Mouse (Mus musculus) intestine, embryonic 15.5 days (tissue): ENCODE data around the gene Heatr5b. TPM values are rescaled to one million over a fixed set of nuclear protein-coding genes. Genes with fewer than 3 reads are reported as not detected.

Experiments used
- ATAC-seq: fragments of 200-750 bp; cut with Nextera tagmentation; 2 replicates; pipeline ENCODE4 v1.8.0; 2017; ENCODE audit warnings: moderate TSS enrichment, moderate library complexity
- H3K27ac ChIP-seq: fragments of 300-500 bp; sonication (generic); 2 replicates; pipeline ENCODE4 v1.5.1; 2015; ENCODE audit warnings: mild to moderate bottlenecking, inconsistent platforms
- H3K27me3 ChIP-seq: fragments of 300-500 bp; sonication (generic); replicated peaks from 2 replicates; pipeline ENCODE4 v1.6.1; 2015; ENCODE audit warnings: inconsistent platforms
- H3K36me3 ChIP-seq: fragments of 300-500 bp; sonication (generic); 2 replicates; pipeline ENCODE4 v1.6.1; 2015; ENCODE audit warnings: inconsistent platforms
- H3K4me1 ChIP-seq: fragments of 300-500 bp; sonication (generic); replicated peaks from 2 replicates; pipeline ENCODE4 v1.6.1; 2015; ENCODE audit warnings: inconsistent platforms
- H3K4me2 ChIP-seq: fragments of 300-500 bp; sonication (generic); replicated peaks from 2 replicates; pipeline ENCODE4 v1.6.1; 2015; ENCODE audit warnings: mild to moderate bottlenecking, inconsistent platforms
- H3K4me3 ChIP-seq: fragments of 300-500 bp; sonication (generic); replicated peaks from 2 replicates; pipeline ENCODE4 v1.5.1; 2015; ENCODE audit warnings: inconsistent platforms
- H3K9ac ChIP-seq: fragments of 300-500 bp; sonication (generic); 2 replicates; pipeline ENCODE4 v1.6.1; 2015; ENCODE audit warnings: inconsistent platforms
- H3K9me3 ChIP-seq: fragments of 300-500 bp; sonication (generic); 2 replicates; pipeline ENCODE4 v1.6.1; 2016; ENCODE audit warnings: inconsistent platforms
- WGBS: fragments of 180-500 bp; shearing (Covaris S2); methylation state at CpG from one replicate; pipeline ENCODE4 v1.1.7; 2015; 5-methylcytosine and 5-hydroxymethylcytosine counted together
- polyA plus RNA-seq: library from polyadenylated mRNA; unstranded; fragments of >200 nt; fragmentation: Nextera tagmentation; extraction: Ambion mirVana; gene quantifications from 2 replicates; pipeline ENCODE4 v1.2.1, GENCODE M21; 2015

Gene Heatr5b
- polyA plus RNA-seq: 10.0 and 10.7 TPM in 2 replicates

GRCm38 (mm10) chr17:78834856-78835835 lies at the start of gene Heatr5b, which contains the start of gene Gpatch11:
Gene Heatr5b, minus strand, starts transcription at chr17:78835364.
Gene Gpatch11, plus strand, starts transcription at chr17:78835567.
- H3K27me3 ChIP-seq: no peaks in the 10 kb centered on the region
- H3K4me3 ChIP-seq: peak within 1 kb of the TSS; percentile 88
- under 1% methylated on average over 81 of the region's 81 CpGs for WGBS
- H3K36me3 ChIP-seq: 0 out of 2 replicates have a peak, but pooled peaks cover 3% of the 10 kb centered on the region
- peak within 1 kb of the TSS; percentile 95 for H3K9ac ChIP-seq
- H3K9me3 ChIP-seq: no peaks in the 10 kb centered on the region
- peak; percentile 99 for ATAC-seq
- peak within 1 kb of the TSS; percentile 86 for H3K27ac ChIP-seq
- H3K4me2 ChIP-seq: peak within 1 kb of the TSS; percentile 82
- H3K4me1 ChIP-seq: no peaks in the 10 kb centered on the region

DNA sequence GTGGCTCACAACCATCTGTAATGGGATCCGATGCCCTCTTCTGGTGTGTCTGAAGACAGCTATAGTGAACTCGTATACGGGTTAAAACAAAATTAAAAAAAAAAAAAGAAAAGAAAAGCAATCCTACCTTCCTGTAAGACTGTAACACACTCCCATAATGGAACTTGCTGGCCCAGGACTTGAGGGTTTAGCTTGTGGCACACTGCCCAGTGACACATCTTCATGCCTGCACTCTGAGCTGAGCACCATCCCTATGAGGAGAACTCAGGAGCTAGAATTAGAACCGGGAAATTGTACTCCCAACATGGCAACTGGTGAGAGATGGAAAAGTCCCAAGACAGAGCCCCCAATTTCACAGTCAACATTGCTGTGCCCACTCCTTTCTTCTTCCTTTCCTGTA lies 48.1 kb upstream of the Heatr5b start:
- no peaks in the 10 kb centered on the region for H3K27me3 ChIP-seq
- no peak overlapping the region for H3K27ac ChIP-seq
- no peak overlapping the region for H3K4me3 ChIP-seq
- H3K4me1 ChIP-seq: no peaks in the 10 kb centered on the region; the same call in 1 of the 2 replicates
- no peaks in the 10 kb centered on the region for H3K9me3 ChIP-seq
- WGBS: 92% methylated on average over 4 of the region's 4 CpGs
- H3K36me3 ChIP-seq: no peaks in the 10 kb centered on the region
- no peak for ATAC-seq
- no peak overlapping the region for H3K9ac ChIP-seq
- no peak overlapping the region for H3K4me2 ChIP-seq

- H3K9me3 ChIP-seq: no peaks in the 10 kb centered on the region
- H3K4me2 ChIP-seq: peak within 1 kb of the TSS; percentile 69
- ATAC-seq: peak; percentile 100
- peak within 1 kb of the TSS; percentile 60 for H3K4me3 ChIP-seq
- 2% methylated on average over 28 of the region's 28 CpGs for WGBS
- peak within 1 kb of the TSS; percentile 79 for H3K9ac ChIP-seq
- H3K36me3 ChIP-seq: 0 out of 2 replicates have a peak, but pooled peaks cover 6% of the 10 kb centered on the region
- peak within 1 kb of the TSS; percentile 83 for H3K27ac ChIP-seq
- H3K27me3 ChIP-seq: no peaks in the 10 kb centered on the region
- H3K4me1 ChIP-seq: no peaks in the 10 kb centered on the region; the same call in 1 of the 2 replicates
Observed at GRCm38 (mm10) chr17:78882401-78883112, 47.4 kb upstream of the Heatr5b start, which contains the start of gene Eif2ak2. Gene Eif2ak2, minus strand, starts transcription at chr17:78882573.

DNA sequence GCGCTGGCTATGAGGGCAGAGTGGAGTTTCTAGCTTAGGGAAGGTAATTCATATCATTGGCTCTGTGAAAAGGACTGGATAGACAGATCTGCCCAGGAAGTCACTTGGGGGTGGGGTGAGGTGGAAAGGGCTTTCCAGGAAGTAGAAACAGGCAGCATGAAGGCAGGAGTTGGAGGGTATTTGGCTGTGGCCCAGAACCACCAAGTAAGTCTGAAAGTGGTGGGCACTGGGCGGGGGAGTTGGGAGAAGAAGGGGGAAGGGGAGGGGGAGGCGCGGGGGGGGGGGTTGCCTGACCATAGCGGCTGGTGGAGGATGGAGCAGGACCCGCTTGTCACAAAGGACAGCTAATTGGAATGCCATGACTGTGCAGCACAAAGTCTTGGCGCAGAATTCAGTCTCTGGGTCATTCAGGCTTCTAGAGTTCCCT lies 46.7 kb upstream of the Heatr5b start:
- WGBS: 13% methylated on average over 5 of the region's 7 CpGs
- H3K4me3 ChIP-seq: peak overlapping the region; percentile 60
- no peaks in the 10 kb centered on the region; the same call in 1 of the 2 replicates for H3K4me1 ChIP-seq
- no peaks in the 10 kb centered on the region for H3K9me3 ChIP-seq
- H3K9ac ChIP-seq: peak overlapping the region; percentile 79
- H3K4me2 ChIP-seq: peak overlapping the region; percentile 69
- H3K36me3 ChIP-seq: 0 out of 2 replicates have a peak, but pooled peaks cover 7% of the 10 kb centered on the region
- peak overlapping the region; percentile 83 for H3K27ac ChIP-seq
- ATAC-seq: peak; percentile 65
- H3K27me3 ChIP-seq: no peaks in the 10 kb centered on the region

DNA sequence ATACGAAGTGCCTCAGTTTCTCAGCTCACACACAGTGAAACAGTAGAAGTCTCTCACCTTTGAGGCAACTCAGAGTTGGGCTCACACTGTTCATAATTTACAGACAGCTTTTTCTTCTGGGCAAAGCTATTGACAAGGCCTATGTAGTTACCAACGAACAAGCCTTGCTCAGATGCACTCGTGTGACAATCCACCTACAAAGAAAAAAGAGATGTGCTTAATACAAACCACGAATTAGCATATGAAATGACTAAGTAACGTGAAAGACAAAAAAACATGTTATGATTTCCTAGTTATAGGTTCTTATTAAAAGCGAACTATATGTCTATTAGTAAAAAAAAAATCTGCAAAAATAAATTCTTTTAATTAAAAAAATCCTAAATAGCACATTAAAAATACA lies 38.7 kb upstream of the Heatr5b start:
- no peaks in the 10 kb centered on the region for H3K4me1 ChIP-seq
- 93% methylated on average over 6 of the region's 6 CpGs for WGBS
- H3K4me2 ChIP-seq: no peak overlapping the region
- H3K4me3 ChIP-seq: no peak overlapping the region
- no peak for ATAC-seq
- H3K27ac ChIP-seq: no peak overlapping the region
- H3K27me3 ChIP-seq: no peaks in the 10 kb centered on the region
- no peak overlapping the region for H3K9ac ChIP-seq
- 0 out of 2 replicates have a peak, but pooled peaks cover 7% of the 10 kb centered on the region for H3K36me3 ChIP-seq
- no peaks in the 10 kb centered on the region for H3K9me3 ChIP-seq

GRCm38 (mm10) chr17:78856243-78856642 lies 21.1 kb upstream of the Heatr5b start:
- Histone ChIP-seq H3K4me3 (no peak overlapping the region), H3K4me2 (no peak overlapping the region), H3K9me3 (no peaks in the 10 kb centered on the region), H3K27me3 (no peaks in the 10 kb centered on the region), H3K4me1 (no peaks in the 10 kb centered on the region), H3K27ac (no peak overlapping the region), H3K36me3 (0 out of 2 replicates have a peak, but pooled peaks cover 3% of the 10 kb centered on the region), H3K9ac (no peak overlapping the region)
- 88% methylated on average over 10 of the region's 10 CpGs for WGBS
- ATAC-seq: no peak

- Histone ChIP-seq H3K4me3 (no peak overlapping the region), H3K36me3 (peaks cover 20% of the 10 kb centered on the region; the same call in 1 of the 2 replicates), H3K27me3 (no peaks in the 10 kb centered on the region), H3K4me2 (no peak overlapping the region), H3K27ac (no peak overlapping the region), H3K9me3 (no peaks in the 10 kb centered on the region), H3K9ac (no peak overlapping the region), H3K4me1 (no peaks in the 10 kb centered on the region)
- WGBS: 79% methylated on average over 7 of the region's 7 CpGs
- peak; percentile 86 for ATAC-seq
Observed at GRCm38 (mm10) chr17:78842271-78842928, 7.2 kb upstream of the Heatr5b start.

DNA sequence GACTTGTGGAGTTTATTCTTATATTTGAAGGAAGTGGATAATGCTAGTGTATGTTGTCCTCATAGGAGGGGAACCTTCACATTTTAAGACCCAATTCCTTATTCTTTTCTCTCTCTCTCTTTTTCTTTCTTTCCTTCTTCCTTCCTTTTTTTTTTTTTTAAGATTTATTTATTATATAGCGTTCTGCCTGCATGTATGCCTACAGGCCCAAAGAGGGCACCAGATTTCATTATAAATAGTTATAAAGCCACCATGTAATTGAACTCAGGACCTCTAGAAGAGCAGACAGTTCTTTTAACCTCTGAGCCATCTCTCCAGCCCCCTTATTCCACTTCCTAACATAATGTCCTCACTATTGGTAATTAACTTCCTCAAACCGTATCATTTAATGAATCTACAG lies 892 bp upstream of the Heatr5b start:
- ATAC-seq: no peak
- H3K27ac ChIP-seq: peak overlapping the region; percentile 76; the same call in 1 of the 2 replicates
- 28% methylated on average over 2 of the region's 2 CpGs for WGBS

GRCm38 (mm10) chr17:78824346-78824745 lies 10.8 kb downstream of the Heatr5b start:
- Histone ChIP-seq H3K4me1 (no peaks in the 10 kb centered on the region), H3K9ac (no peak overlapping the region), H3K27me3 (no peaks in the 10 kb centered on the region), H3K36me3 (peaks cover 14% of the 10 kb centered on the region; the same call in 1 of the 2 replicates), H3K9me3 (no peaks in the 10 kb centered on the region), H3K27ac (no peak overlapping the region), H3K4me3 (no peak overlapping the region), H3K4me2 (no peak overlapping the region)
- ATAC-seq: no peak
- 88% methylated on average over 13 of the region's 13 CpGs for WGBS

More for the DNA sequence above, 892 bp upstream of the Heatr5b start:
- Histone ChIP-seq H3K36me3 (peaks cover 2% of the 10 kb centered on the region; the same call in 1 of the 2 replicates), H3K9ac (peak overlapping the region; percentile 46), H3K4me2 (peak overlapping the region; percentile 82), H3K4me3 (peak overlapping the region; percentile 88), H3K9me3 (no peaks in the 10 kb centered on the region), H3K27me3 (no peaks in the 10 kb centered on the region), H3K4me1 (no peaks in the 10 kb centered on the region)

GRCm38 (mm10) chr17:78809582-78809981 lies 25.6 kb downstream of the Heatr5b start:
- Histone ChIP-seq H3K4me3 (no peak overlapping the region), H3K9me3 (no peaks in the 10 kb centered on the region), H3K4me1 (no peaks in the 10 kb centered on the region), H3K27me3 (no peaks in the 10 kb centered on the region), H3K27ac (no peak overlapping the region), H3K4me2 (no peak overlapping the region), H3K9ac (no peak overlapping the region), H3K36me3 (peaks cover 3% of the 10 kb centered on the region; the same call in 1 of the 2 replicates)
- no peak for ATAC-seq
- WGBS: 94% methylated on average over 3 of the region's 3 CpGs

DNA sequence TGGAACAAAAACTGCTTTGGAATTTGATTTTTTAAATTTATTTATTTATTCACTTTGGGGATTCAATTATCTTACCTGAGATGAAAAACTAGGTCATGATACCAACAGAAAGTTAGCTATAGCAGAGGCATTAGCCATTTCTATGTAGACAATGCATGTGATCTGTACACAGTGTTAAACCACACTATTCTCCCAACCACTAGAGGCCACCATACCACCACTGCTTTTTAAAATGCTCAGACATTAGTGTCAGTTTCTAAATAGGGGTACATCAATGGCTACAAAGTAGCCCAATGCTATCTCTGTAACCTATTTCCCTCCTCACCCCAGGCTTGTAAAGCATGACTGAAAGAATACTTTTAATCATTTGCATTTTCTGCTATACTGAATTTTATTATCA lies 26.1 kb downstream of the Heatr5b start:
- no peak for ATAC-seq
- H3K27ac ChIP-seq: no peak overlapping the region
- H3K36me3 ChIP-seq: peaks cover 3% of the 10 kb centered on the region; the same call in 1 of the 2 replicates
- H3K27me3 ChIP-seq: no peaks in the 10 kb centered on the region
- no peak overlapping the region for H3K9ac ChIP-seq
- no peak overlapping the region for H3K4me3 ChIP-seq
- H3K9me3 ChIP-seq: no peaks in the 10 kb centered on the region
- no peaks in the 10 kb centered on the region for H3K4me1 ChIP-seq
- H3K4me2 ChIP-seq: no peak overlapping the region
